Mouse (Mus musculus): Measurements from ENCODE around the gene Gan.

Gene Gan

GRCm38 (mm10) chr8:117199658-117200057 lies 41.7 kb downstream of the Gan start:
- no peak for DNase-seq (ENCODE audit: low spot score in 2 of 2)

DNA sequence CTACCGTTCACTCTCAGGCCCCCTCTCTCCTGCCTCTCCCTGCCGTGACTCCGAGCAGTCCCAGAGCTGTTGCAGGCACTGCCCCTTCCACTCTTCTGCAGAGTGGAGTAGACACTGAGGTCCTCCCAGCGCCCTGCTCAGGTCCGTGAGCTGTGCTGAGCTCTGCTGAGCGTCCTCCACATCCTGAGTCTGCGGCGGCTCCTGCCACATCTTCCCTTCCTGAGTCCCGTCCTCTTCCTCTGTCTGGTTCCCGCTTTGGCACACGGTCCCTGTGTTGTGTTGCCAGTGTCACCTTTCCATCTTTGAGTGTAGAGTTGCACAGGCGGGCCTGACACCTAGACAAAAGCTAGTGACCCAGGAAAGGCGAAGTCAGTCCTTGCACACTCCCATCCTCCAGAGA lies 42.4 kb downstream of the Gan start:
- DNase-seq (ENCODE audit: low spot score in 2 of 2) = no peak

DNA sequence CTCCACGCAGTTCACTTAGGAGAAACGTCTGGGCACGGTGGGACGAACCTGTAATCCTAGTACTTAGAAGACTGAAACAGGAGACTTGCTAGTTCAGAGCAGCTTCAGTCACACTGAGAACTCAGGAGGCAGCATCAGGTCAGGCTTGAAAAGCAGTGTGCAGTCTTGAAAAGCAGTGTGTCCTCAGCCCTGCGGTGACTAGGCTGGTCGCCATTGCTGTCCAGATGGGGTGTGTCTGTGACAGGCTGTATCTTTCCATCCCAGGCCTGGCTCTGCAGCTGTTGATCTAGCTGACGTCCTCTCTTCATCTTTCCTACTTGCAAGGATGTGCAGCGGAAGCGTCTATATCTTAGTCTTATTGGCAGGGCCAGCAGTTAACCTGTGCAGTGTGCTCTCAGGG lies 42.9 kb downstream of the Gan start:
- DNase-seq (ENCODE audit: low spot score in 2 of 2) = no peak

- no peak for DNase-seq (ENCODE audit: low spot score in 2 of 2)
Observed at GRCm38 (mm10) chr8:117201221-117202017, 43.5 kb downstream of the Gan start.

GRCm38 (mm10) chr8:117203085-117203484 lies 45.1 kb downstream of the Gan start:
- DNase-seq (ENCODE audit: low spot score in 2 of 2) = no peak

DNA sequence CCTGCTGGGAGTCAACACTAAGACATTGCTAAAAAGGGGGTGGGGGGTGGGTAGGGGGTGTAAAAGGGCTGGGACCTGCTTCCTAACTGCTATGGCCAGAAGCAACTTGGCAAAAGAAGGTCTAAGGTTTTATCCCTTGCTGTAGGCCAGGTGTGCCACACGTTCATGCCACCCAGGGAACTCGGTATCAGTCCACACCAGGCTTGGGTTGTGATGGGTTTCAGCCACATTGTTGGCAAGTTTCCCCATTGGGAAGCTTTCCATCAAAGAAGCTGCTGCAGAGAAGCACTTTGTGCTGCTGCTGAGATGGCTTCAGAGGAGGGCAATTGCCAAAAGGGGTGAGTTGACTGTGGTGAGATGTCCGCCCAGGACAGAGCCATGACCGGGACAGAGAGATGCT lies 47.9 kb downstream of the Gan start:
- DNase-seq (ENCODE audit: low spot score in 2 of 2) = no peak

GRCm38 (mm10) chr8:117206636-117207035 lies 48.7 kb downstream of the Gan start:
- no peak for DNase-seq (ENCODE audit: low spot score in 2 of 2)

DNA sequence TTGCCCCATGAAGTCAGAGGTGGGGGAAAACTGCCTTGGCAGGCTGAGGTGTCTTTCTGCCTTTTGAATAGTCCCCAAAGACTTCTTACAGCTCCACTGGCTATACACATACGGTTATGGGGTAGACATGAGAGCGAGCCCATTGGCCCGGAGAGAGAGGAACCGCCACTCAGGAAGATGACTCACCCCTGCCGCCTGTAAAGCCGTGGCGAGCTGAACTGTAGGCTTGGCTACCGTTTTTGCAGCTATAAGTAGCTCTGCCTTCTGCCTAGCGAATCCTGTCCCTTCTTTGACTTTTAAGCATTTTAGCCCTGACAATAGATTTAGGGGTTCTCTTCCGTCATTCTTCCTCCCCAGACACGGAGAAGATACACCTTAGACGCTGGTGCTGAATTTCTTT lies 51.2 kb downstream of the Gan start:
- DNase-seq (ENCODE audit: low spot score in 2 of 2) = no peak

DNA sequence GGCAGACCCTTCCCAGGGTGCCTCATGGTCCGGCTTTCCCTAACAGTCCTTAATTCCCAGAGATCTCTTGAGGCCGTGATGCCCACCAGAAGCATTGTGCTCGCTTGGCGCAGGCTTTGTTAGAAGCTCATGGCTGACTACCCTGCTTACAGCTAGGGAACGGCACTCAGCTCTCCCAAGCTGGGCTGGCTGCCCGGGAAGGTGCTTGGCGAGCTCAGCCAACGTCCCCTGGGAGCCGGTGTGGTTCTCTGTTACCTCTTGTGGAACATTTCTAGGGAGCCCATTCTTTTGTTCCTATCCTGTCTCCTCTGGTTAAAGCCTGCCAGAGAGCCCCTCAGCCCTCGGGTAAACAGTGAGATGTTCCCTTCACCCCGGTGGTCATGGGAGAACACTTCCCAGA lies 54.2 kb downstream of the Gan start:
- DNase-seq (ENCODE audit: low spot score in 2 of 2) = no peak

- DNase-seq (ENCODE audit: low spot score in 2 of 2) = no peak
Observed at GRCm38 (mm10) chr8:117217724-117218123, 59.8 kb downstream of the Gan start.

DNA sequence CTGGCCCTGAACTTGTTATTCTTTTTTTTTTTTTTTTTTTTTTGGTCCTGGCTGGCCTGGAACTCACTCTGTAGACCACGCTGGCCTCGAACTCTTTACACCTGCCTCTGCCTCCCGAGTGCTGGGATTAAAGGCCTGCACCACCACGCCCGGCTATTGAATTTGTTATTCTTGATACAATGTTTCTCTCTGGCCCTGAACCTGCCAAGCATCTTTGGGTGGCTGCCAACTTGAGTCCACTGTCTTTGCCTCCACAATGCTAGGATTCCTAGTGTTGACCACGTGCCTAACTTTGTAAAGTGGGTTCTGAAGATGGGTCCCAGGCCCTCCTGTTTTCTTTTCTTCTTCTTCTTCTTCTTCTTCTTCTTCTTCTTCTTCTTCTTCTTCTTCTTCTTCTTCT lies 64.5 kb downstream of the Gan start:
- DNase-seq (ENCODE audit: low spot score in 2 of 2) = no peak

DNA sequence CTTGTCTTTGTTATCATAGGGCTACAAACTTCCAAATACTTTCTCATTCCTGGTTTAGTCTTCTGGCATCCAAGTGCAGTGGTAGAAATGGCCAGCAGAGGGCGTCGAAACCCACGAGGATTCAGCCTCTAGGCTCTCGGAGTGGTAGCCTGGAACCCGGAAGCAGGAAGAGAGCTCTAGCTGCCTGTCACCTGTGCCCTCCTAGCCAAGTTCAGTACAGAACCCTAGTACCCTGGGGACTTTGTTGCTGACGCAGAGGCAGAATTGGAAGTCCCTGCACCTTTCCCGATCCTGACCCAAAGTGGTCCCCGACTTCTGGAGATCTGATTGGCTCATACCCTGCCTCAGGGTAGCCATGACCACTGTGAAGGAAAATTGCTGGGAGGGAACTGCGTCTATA lies 66.7 kb downstream of the Gan start:
- peak; percentile 79 to 88 for DNase-seq (ENCODE audit: low spot score in 2 of 2)

DNA sequence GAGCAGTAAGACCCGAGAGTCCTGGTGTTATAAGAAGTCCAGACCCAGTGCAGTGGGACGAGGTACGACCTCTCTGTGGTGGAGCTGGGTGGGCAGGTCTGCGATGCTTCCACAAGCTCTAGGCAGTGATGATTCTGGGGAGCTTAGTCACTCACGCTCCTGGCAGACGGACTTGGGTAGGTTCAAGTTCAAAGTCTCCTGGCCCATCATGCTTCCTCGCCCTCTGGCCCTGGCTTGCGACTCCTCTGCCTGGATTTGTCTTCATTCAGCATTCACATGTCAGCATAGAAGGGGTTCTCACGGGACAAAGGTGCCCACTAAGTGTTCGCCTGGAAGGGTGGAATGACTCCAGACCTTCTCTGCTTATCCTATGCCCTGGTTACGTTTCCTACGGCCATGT lies 68.4 kb downstream of the Gan start:
- no peak for DNase-seq (ENCODE audit: low spot score in 2 of 2)

DNA sequence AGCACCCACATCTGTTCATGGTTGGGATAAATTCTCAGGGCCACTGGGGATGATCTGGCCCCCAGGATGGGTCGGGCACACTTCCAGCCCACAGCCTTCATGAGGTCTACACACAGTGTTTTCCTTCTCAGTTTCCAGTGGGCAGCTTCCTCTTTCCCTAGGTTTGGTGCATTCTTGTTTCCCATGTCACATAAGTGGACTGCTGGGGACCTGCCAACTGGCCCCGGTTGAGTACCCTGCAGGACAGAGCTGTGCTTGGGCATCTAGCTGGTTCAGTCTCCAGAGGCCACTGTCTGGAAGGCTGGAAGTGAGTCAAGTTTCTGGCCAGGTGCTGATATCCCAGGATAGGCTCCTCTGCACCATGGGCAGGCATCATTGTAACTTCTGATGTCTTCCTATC lies 69.4 kb downstream of the Gan start:
- no peak for DNase-seq (ENCODE audit: low spot score in 2 of 2)

GRCm38 (mm10) chr8:117233199-117233598 lies 75.3 kb downstream of the Gan start:
- DNase-seq (ENCODE audit: low spot score in 2 of 2) = no peak

- DNase-seq (ENCODE audit: low spot score in 2 of 2) = no peak
Observed at GRCm38 (mm10) chr8:117236531-117236930, 78.6 kb downstream of the Gan start.

DNA sequence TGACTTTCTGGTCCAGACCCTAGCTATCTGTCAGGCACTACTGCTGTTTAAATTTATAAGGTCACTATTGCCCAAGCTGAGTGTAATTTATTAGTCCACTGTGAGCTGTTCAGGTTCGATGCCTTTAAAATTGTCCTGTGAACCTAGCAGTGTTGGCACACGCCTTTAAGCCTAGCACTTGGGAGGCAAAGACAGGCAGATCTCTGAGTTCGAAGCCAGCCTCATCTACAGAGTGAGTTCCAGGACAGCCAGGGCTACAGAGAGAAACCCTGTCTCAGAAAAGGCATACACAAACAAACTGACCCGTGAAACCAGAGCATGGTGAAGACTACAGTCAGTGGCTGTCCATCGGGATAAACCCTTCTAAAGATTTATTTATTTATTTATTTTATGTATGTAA lies 82.4 kb downstream of the Gan start:
- no peak for DNase-seq (ENCODE audit: low spot score in 2 of 2)

- no peak for DNase-seq (ENCODE audit: low spot score in 2 of 2)
Observed at GRCm38 (mm10) chr8:117240841-117241494, 83.0 kb downstream of the Gan start.

DNA sequence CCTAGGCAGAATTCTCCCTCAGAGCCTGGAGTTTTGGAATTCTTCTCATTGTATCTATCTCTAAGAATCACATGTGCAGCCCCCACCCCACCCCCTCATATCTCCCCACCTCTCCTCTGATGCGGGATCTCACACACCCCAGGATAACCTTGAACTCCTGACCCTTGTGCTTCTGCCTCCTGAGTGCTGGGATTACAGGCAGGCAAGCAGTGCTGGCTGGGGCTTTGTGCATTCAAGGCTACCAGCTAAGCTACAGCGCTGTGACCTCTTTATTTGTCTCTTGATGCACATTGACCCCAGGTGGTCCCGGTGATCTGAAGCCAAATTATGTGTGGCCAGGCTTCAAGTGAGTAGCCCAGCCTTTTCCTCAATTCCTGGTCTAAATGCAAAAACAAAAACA lies 83.9 kb downstream of the Gan start:
- no peak for DNase-seq (ENCODE audit: low spot score in 2 of 2)

DNA sequence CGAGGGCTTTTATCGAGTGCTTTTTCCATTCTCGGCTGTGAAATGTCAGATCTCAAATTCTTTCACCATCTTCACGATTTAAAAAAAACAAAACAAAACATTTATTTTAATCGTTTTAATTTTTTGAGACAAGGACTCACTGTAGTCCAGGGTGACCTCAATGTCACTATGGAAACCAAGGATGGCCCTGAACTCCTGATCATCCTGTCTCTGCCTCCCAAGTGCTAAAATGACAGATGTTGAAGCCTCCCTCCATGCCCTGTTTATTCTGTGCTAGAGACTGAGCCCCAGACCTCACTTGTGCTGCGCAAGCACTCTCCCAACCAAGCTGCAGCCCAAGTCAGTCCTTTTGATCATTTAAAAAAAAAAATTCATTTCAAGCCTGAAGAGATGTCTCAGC lies 84.4 kb downstream of the Gan start:
- DNase-seq (ENCODE audit: low spot score in 2 of 2) = no peak

DNA sequence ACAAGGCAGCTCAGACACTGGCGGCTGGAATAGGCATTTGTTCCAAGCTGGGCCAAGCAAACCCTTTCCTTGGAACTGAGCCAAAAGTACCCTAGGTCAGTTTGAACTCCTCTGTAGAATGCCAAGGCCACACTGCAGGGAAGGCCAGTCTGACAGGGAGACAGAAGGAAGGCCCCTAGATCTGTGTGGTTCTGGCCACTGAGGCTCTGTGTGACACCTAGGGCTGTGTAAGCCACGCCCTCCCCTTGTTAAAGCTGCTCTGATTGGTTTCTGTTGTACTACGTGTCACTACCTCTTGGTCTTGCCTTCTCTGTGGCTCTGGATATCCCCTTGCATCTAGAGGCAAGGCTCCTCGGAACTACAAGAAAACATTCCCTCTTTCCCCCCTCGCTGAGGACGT lies 86.7 kb downstream of the Gan start:
- DNase-seq (ENCODE audit: low spot score in 2 of 2) = no peak

- no peak for DNase-seq (ENCODE audit: low spot score in 2 of 2)
Observed at GRCm38 (mm10) chr8:117248341-117248740, 90.4 kb downstream of the Gan start.

DNA sequence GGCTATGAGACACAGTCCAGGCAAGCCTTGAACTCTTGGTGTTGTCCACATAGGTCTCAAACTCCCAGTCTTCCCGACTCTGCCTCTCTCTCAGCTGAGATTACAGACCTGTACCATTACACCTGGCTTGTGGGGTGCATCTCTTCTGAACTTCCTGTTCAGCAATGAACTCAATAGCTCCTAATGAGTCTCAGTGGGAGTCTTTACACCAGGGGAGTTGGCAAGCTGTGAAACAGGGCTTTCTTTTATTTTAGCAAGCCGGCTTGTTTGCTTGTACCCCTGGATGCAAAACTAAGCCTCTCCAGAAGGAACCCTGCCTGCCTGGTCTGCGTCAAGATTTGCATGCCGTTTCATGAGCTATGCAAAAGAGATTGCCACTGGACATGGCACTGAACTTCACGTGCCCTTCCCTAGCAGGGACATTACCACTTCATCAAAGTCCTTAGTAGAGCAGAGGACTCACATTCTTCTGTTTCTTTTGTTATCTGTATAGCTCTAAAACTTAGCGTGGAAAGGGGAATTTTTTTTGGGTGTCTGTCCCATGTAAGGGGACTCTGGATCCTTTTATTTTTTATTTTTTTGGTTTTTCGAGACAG lies 93.2 kb downstream of the Gan start:
- no peak for DNase-seq (ENCODE audit: low spot score in 2 of 2)
